Mouse (Mus musculus): ENCODE measurements at regions not wholly inside any gene's neighbourhood (a gene's known extent, or its start where the extent isn't known, plus 50 kb on each side); places are given as distances from the start of the nearest gene placed in this dataset.
"Not testable (repeated sequence)": the region's sequence is repeated elsewhere in the genome, so short reads cannot be mapped to it uniquely, and the experiment has no call there.

GRCm38 (mm10) chr12:48223298-48223697, 1159.2 kb upstream of the Foxg1 start:
- DNase-seq (ENCODE audit: low spot score), result no peak

- no peak for DNase-seq (ENCODE audit: low spot score)
These were observed 1160.3 kb upstream of the Foxg1 start for GRCm38 (mm10) chr12:48221976-48222800.

- no peak for DNase-seq (ENCODE audit: low spot score)
These were observed 1200.6 kb upstream of the Foxg1 start for GRCm38 (mm10) chr12:48181831-48182230.

- DNase-seq (ENCODE audit: low spot score), result no peak
These were observed 1208.4 kb upstream of the Foxg1 start for GRCm38 (mm10) chr12:48173926-48174601.

- no peak for DNase-seq (ENCODE audit: low spot score)
These were observed 1236.3 kb upstream of the Foxg1 start for GRCm38 (mm10) chr12:48146117-48146516.

- DNase-seq (ENCODE audit: low spot score), result no peak
These were observed 1259.5 kb upstream of the Foxg1 start for GRCm38 (mm10) chr12:48122996-48123395.

- no peak for DNase-seq (ENCODE audit: low spot score)
These were observed 1281.0 kb upstream of the Nova1 start for GRCm38 (mm10) chr12:48099727-48100126.

GRCm38 (mm10) chr12:48086988-48087387, 1268.3 kb upstream of the Nova1 start:
- DNase-seq (ENCODE audit: low spot score), result no peak

- no peak for DNase-seq (ENCODE audit: low spot score)
These were observed 1264.6 kb upstream of the Nova1 start for GRCm38 (mm10) chr12:48083377-48083776.

- DNase-seq (ENCODE audit: low spot score), result no peak
These were observed 1243.9 kb upstream of the Nova1 start for GRCm38 (mm10) chr12:48062620-48062942.

GRCm38 (mm10) chr12:48061898-48062619, 1243.3 kb upstream of the Nova1 start:
- DNase-seq (ENCODE audit: low spot score), result no peak

- DNase-seq (ENCODE audit: low spot score), result no peak
These were observed 1201.7 kb upstream of the Nova1 start for GRCm38 (mm10) chr12:48020416-48020815.

- no peak for DNase-seq (ENCODE audit: low spot score)
These were observed 1157.1 kb upstream of the Nova1 start for GRCm38 (mm10) chr12:47975868-47976267.

- DNase-seq (ENCODE audit: low spot score), result no peak
These were observed 1150.9 kb upstream of the Nova1 start for GRCm38 (mm10) chr12:47969655-47970054.

GRCm38 (mm10) chr12:47954330-47954729, 1135.6 kb upstream of the Nova1 start:
- DNase-seq (ENCODE audit: low spot score), result peak; percentile 28

- not testable (repeated sequence) for DNase-seq (ENCODE audit: low spot score)
These were observed 1120.8 kb upstream of the Nova1 start for GRCm38 (mm10) chr12:47939491-47939890.

- no peak for DNase-seq (ENCODE audit: low spot score)
These were observed 1108.3 kb upstream of the Nova1 start for GRCm38 (mm10) chr12:47927007-47927406.

Data from urinary bladder, postnatal 14 days (tissue).